Mouse (Mus musculus) forebrain, embryonic 15.5 days (tissue): ENCODE measurements around the gene Ptpn3. TPM values are rescaled to one million over a fixed set of nuclear protein-coding genes. Genes with fewer than 3 reads are reported as not detected.

Experiments
- ATAC-seq: fragments of 200-750 bp; cut with Nextera tagmentation; replicated peaks from 2 replicates; pipeline ENCODE4 v1.8.0; 2017; ENCODE audit warnings: mild to moderate bottlenecking, moderate TSS enrichment, moderate library complexity
- H3K27ac ChIP-seq: fragments of 300-500 bp; sonication (generic); replicated peaks from 2 replicates; pipeline ENCODE4 v1.5.1; 2015; ENCODE audit warnings: mild to moderate bottlenecking, inconsistent platforms
- H3K27me3 ChIP-seq: fragments of 300-500 bp; sonication (generic); 2 replicates; pipeline ENCODE4 v1.6.1; 2015; ENCODE audit warnings: inconsistent platforms
- H3K36me3 ChIP-seq: fragments of 300-500 bp; sonication (generic); 2 replicates; pipeline ENCODE4 v1.6.1; 2015; ENCODE audit warnings: mild to moderate bottlenecking, inconsistent platforms
- H3K4me1 ChIP-seq: fragments of 300-500 bp; sonication (generic); 2 replicates; pipeline ENCODE4 v1.6.1; 2015; ENCODE audit warnings: inconsistent platforms
- H3K4me2 ChIP-seq: fragments of 300-500 bp; sonication (generic); replicated peaks from 2 replicates; pipeline ENCODE4 v1.6.1; 2015; ENCODE audit warnings: mild to moderate bottlenecking, inconsistent platforms
- H3K4me3 ChIP-seq: fragments of 300-500 bp; sonication (generic); 2 replicates; pipeline ENCODE4 v1.5.1; 2015; ENCODE audit warnings: mild to moderate bottlenecking, inconsistent platforms
- H3K9ac ChIP-seq: fragments of 300-500 bp; sonication (generic); replicated peaks from 2 replicates; pipeline ENCODE4 v1.6.1; 2015; ENCODE audit warnings: mild to moderate bottlenecking, inconsistent platforms
- H3K9me3 ChIP-seq: fragments of 300-500 bp; sonication (generic); 2 replicates; pipeline ENCODE4 v1.6.1; 2016; ENCODE audit warnings: inconsistent platforms
- WGBS: fragments of 180-500 bp; shearing (Covaris S2); methylation state at CpG from one replicate; pipeline ENCODE4 v1.1.7; 2015; ENCODE audit warnings: mixed read lengths; 5-methylcytosine and 5-hydroxymethylcytosine counted together
- polyA plus RNA-seq: library from polyadenylated mRNA; unstranded; fragments of >200 nt; fragmentation: Nextera tagmentation; extraction: Ambion mirVana; gene quantifications from 2 replicates; pipeline ENCODE4 v1.2.1, GENCODE M21; 2015

Gene Ptpn3
- polyA plus RNA-seq, 1 experiment from 2014 or later, result 1.3 TPM

- no peak overlapping the region for H3K4me2 ChIP-seq
- no peaks in the 10 kb centered on the region for H3K9me3 ChIP-seq
- peak; percentile 48; the same call in 1 of the 2 replicates for ATAC-seq
- H3K9ac ChIP-seq, result no peak overlapping the region
- H3K27ac ChIP-seq, result no peak overlapping the region
- WGBS, result 41% methylated on average over 14 of the region's 14 CpGs
- no peaks in the 10 kb centered on the region for H3K27me3 ChIP-seq
- no peak overlapping the region for H3K4me3 ChIP-seq
- H3K36me3 ChIP-seq, result no peaks in the 10 kb centered on the region
- peaks cover 7% of the 10 kb centered on the region; the same call in 1 of the 2 replicates for H3K4me1 ChIP-seq
Measured at GRCm38 (mm10) chr4:57258159-57259035, 43.2 kb downstream of the Ptpn3 start.

DNA sequence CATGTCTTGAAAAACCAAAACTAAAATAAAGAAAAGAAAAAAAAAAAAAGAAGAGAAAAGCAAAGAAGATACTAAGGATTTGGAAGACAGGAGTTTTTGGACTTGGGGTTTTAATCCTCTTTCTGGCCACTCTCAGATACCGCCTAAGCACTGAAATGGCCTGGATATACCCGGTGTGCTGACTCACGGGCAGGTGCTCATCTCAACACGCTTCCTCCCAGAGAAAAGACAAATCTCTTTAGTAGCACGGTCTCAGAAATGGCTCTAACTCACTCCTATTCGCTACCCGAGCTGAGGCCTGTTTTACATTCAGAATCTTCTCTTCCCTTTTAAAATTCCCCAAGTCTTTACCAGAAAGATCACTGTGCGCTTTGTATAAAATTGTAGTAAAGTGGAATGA is 44.2 kb downstream of the Ptpn3 start:
- Histone ChIP-seq H3K4me2 (no peak overlapping the region), H3K27me3 (no peaks in the 10 kb centered on the region), H3K9me3 (no peaks in the 10 kb centered on the region), H3K36me3 (no peaks in the 10 kb centered on the region), H3K4me1 (peaks cover 7% of the 10 kb centered on the region; the same call in 1 of the 2 replicates), H3K9ac (no peak overlapping the region), H3K4me3 (no peak overlapping the region), H3K27ac (no peak overlapping the region)
- no peak for ATAC-seq
- 76% methylated on average over 8 of the region's 8 CpGs for WGBS

DNA sequence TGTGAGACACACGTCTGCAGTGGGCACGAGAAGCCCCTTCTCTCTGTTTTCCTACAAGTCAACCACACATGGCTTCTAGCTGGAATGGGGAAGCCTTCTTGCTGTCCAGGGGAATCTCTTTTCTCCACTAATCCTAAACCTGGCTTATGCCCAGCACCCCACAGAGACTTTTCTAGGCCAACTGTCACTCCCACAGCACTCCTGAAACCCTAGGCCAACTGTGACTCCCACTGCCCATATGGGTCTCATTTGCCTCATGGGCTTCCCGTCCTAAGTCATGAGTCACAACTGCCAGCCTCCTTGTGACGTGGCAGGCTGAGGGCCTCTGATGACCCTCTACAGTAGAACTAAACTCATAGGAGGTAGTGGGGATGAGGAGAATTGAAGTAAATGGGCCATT is 44.9 kb downstream of the Ptpn3 start:
- Histone ChIP-seq H3K27ac (no peak overlapping the region), H3K4me1 (peaks cover 7% of the 10 kb centered on the region; the same call in 1 of the 2 replicates), H3K4me3 (no peak overlapping the region), H3K9ac (no peak overlapping the region), H3K4me2 (no peak overlapping the region), H3K27me3 (no peaks in the 10 kb centered on the region), H3K36me3 (no peaks in the 10 kb centered on the region), H3K9me3 (no peaks in the 10 kb centered on the region)
- no peak for ATAC-seq
- WGBS, result 83% methylated on average over 4 of the region's 4 CpGs

GRCm38 (mm10) chr4:57254412-57254811 is 47.2 kb downstream of the Ptpn3 start:
- H3K27ac ChIP-seq, result no peak overlapping the region
- WGBS, result 96% methylated on average over 6 of the region's 6 CpGs
- no peak overlapping the region for H3K4me2 ChIP-seq
- no peak for ATAC-seq
- no peaks in the 10 kb centered on the region for H3K9me3 ChIP-seq
- H3K36me3 ChIP-seq, result no peaks in the 10 kb centered on the region
- H3K9ac ChIP-seq, result no peak overlapping the region
- peaks cover 7% of the 10 kb centered on the region; the same call in 1 of the 2 replicates for H3K4me1 ChIP-seq
- no peaks in the 10 kb centered on the region for H3K27me3 ChIP-seq
- no peak overlapping the region for H3K4me3 ChIP-seq

GRCm38 (mm10) chr4:57250636-57251035 is 51.0 kb downstream of the Ptpn3 start:
- Histone ChIP-seq H3K36me3 (no peaks in the 10 kb centered on the region), H3K9me3 (no peaks in the 10 kb centered on the region), H3K27ac (no peak overlapping the region), H3K27me3 (no peaks in the 10 kb centered on the region), H3K4me1 (no peaks in the 10 kb centered on the region), H3K4me3 (no peak overlapping the region), H3K4me2 (no peak overlapping the region), H3K9ac (no peak overlapping the region)
- 35% methylated on average over 2 of the region's 2 CpGs for WGBS
- no peak for ATAC-seq

DNA sequence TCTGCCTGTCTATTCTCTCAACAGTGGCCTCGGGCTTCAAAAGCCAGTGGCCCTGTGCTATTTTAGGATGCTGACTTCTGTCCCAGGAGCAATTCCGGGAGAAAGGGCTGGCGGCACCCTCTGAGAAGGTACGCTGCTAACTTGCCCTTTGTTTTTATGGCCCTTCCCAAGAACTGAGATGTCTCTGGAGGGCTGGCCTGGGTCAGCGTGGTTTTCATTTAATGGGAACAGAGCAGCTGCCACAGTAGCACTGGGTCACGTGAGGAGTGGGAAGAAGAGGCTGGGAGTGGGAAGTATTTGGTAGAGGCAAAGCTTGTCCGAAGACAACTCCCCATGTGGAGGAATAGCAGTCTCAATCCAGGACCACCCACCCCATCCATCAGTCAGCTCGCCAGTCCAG is 52.5 kb downstream of the Ptpn3 start:
- Histone ChIP-seq H3K4me2 (no peak overlapping the region), H3K4me1 (no peaks in the 10 kb centered on the region), H3K36me3 (no peaks in the 10 kb centered on the region), H3K4me3 (no peak overlapping the region), H3K9ac (no peak overlapping the region), H3K9me3 (no peaks in the 10 kb centered on the region), H3K27ac (no peak overlapping the region), H3K27me3 (no peaks in the 10 kb centered on the region)
- no peak for ATAC-seq
- 75% methylated on average over 8 of the region's 8 CpGs for WGBS

- no peak overlapping the region for H3K9ac ChIP-seq
- H3K4me1 ChIP-seq, result no peaks in the 10 kb centered on the region
- H3K27me3 ChIP-seq, result no peaks in the 10 kb centered on the region
- H3K27ac ChIP-seq, result no peak overlapping the region
- no peak overlapping the region for H3K4me2 ChIP-seq
- H3K36me3 ChIP-seq, result no peaks in the 10 kb centered on the region
- H3K4me3 ChIP-seq, result no peak overlapping the region
- 93% methylated on average over 10 of the region's 10 CpGs for WGBS
- no peaks in the 10 kb centered on the region for H3K9me3 ChIP-seq
- ATAC-seq, result no peak
Measured at GRCm38 (mm10) chr4:57244874-57245273, 56.8 kb downstream of the Ptpn3 start.

GRCm38 (mm10) chr4:57243312-57243711 is 58.3 kb downstream of the Ptpn3 start:
- Histone ChIP-seq H3K4me2 (no peak overlapping the region), H3K36me3 (no peaks in the 10 kb centered on the region), H3K27me3 (no peaks in the 10 kb centered on the region), H3K9me3 (no peaks in the 10 kb centered on the region), H3K9ac (no peak overlapping the region), H3K4me1 (no peaks in the 10 kb centered on the region), H3K27ac (no peak overlapping the region), H3K4me3 (no peak overlapping the region)
- WGBS, result 30% methylated on average over 11 of the region's 11 CpGs
- ATAC-seq, result no peak

DNA sequence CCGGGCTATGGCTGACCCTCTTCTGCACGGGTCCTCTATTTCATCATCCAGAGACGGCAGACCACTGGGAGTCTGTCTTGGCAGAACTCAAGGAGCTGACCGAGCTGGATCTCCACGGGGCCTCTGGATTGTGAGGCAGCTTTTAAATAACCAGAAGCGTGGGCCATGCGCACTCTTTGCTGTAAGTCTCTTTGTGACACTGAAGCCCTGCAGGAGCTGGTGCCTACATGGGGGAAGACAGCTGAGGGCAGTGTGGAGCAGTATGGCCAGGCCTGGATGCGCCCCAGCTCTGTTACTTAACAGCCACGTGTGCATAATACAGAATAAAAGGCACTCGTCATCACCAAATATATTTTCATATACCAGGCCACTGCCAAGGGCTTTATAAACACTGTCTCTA is 60.7 kb downstream of the Ptpn3 start:
- H3K36me3 ChIP-seq, result no peaks in the 10 kb centered on the region
- H3K27ac ChIP-seq, result no peak overlapping the region
- ATAC-seq, result no peak
- H3K4me3 ChIP-seq, result no peak overlapping the region
- no peaks in the 10 kb centered on the region for H3K4me1 ChIP-seq
- H3K4me2 ChIP-seq, result no peak overlapping the region
- no peaks in the 10 kb centered on the region for H3K27me3 ChIP-seq
- H3K9me3 ChIP-seq, result no peaks in the 10 kb centered on the region
- no peak overlapping the region for H3K9ac ChIP-seq
- WGBS, result 80% methylated on average over 10 of the region's 10 CpGs

DNA sequence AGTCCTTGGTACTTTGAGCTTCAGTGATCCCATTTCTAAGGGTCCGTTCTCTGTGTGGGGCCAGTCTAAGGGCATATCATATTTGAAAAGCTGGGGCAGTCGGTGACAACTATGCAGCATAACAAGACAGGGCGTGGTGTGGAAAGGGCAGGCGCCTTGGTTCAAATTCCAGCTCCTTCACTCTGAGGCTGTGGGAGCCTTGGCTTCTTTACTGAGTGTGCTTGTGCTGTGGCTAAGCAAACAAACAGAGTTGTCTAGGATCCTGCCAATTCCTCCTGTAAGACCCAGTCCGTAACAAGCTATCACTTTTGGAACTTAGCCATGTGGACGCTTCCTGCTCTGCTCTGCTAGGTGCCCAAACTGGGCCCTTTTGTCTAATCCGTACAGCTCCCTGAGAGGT is 61.5 kb downstream of the Ptpn3 start:
- Histone ChIP-seq H3K27me3 (no peaks in the 10 kb centered on the region), H3K4me2 (no peak overlapping the region), H3K36me3 (no peaks in the 10 kb centered on the region), H3K9ac (no peak overlapping the region), H3K4me3 (no peak overlapping the region), H3K9me3 (no peaks in the 10 kb centered on the region), H3K27ac (no peak overlapping the region), H3K4me1 (no peaks in the 10 kb centered on the region)
- WGBS, result 56% methylated on average over 7 of the region's 7 CpGs
- no peak for ATAC-seq

- no peaks in the 10 kb centered on the region for H3K9me3 ChIP-seq
- no peak for ATAC-seq
- no peak overlapping the region for H3K27ac ChIP-seq
- no peak overlapping the region for H3K4me2 ChIP-seq
- H3K36me3 ChIP-seq, result no peaks in the 10 kb centered on the region
- no peak overlapping the region for H3K4me3 ChIP-seq
- no peaks in the 10 kb centered on the region for H3K27me3 ChIP-seq
- 81% methylated on average over 6 of the region's 6 CpGs for WGBS
- no peak overlapping the region for H3K9ac ChIP-seq
- H3K4me1 ChIP-seq, result no peaks in the 10 kb centered on the region
Measured at GRCm38 (mm10) chr4:57239112-57239511, 62.5 kb downstream of the Ptpn3 start.

DNA sequence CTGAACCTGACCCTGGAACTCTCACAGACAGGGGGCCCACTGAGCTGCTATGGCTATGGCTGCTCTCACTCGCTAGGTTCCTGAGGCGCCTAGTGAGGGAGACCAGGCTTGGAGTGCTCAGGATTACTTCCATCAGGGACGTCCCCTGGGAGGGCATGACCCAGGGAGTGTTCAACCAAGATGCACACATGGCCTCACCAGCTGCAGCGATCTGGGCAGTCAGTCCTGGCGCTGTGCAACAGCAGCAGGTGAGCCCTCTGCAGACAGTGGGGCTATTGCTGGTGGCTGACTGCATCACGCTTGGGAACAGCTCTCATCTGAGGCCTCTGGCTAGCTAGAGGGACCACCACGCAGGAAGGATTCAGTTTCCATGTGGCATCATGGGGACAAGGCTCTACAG is 63.5 kb downstream of the Ptpn3 start:
- ATAC-seq, result no peak
- H3K27me3 ChIP-seq, result no peaks in the 10 kb centered on the region
- no peak overlapping the region for H3K4me3 ChIP-seq
- 76% methylated on average over 7 of the region's 7 CpGs for WGBS
- H3K9ac ChIP-seq, result no peak overlapping the region
- H3K9me3 ChIP-seq, result no peaks in the 10 kb centered on the region
- no peak overlapping the region for H3K4me2 ChIP-seq
- no peaks in the 10 kb centered on the region for H3K36me3 ChIP-seq
- H3K27ac ChIP-seq, result no peak overlapping the region
- no peaks in the 10 kb centered on the region for H3K4me1 ChIP-seq

DNA sequence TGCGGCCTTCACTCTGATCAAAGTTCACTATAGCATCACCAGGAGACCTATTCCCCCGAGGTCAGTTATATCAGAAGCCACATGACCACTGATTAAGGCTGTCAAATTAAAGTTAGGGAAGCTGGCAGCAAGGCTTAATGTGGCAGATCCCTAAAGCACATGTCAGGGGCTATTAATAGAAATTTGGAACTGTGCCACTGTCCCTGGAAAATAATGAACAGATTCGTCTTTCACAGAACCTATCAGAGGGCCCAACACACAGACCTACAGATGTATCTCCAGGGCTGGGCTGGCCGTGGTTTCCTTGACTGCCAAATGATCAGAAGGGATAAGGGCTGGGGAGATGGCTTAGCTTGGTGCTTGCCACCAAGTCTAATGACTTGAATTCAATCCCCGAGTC is 65.1 kb downstream of the Ptpn3 start:
- 62% methylated on average over 5 of the region's 5 CpGs for WGBS
- Histone ChIP-seq H3K9ac (no peak overlapping the region), H3K9me3 (no peaks in the 10 kb centered on the region), H3K4me3 (no peak overlapping the region), H3K4me1 (no peaks in the 10 kb centered on the region), H3K4me2 (no peak overlapping the region), H3K36me3 (no peaks in the 10 kb centered on the region), H3K27ac (no peak overlapping the region), H3K27me3 (no peaks in the 10 kb centered on the region)
- ATAC-seq, result no peak
